Mouse (Mus musculus): ENCODE measurements around the gene Bank1. TPM values are rescaled to one million over a fixed set of nuclear protein-coding genes. Genes with fewer than 3 reads are reported as not detected.

The Bank1 gene
- polyA plus RNA-seq (2014; fragmentation: Nextera tagmentation; extraction: Ambion mirVana) = 0.08 and 0.22 TPM in 2 replicates

- Histone ChIP-seq H3K9me3 (replicated peaks; ENCODE audit: control insufficient read depth, low read length) (no peaks in the 10 kb centered on the region), H3K36me3 (replicated peaks; ENCODE audit: control insufficient read depth, insufficient read depth, low read depth, low read length) (no peaks in the 10 kb centered on the region), H3K4me1 (ENCODE audit: control insufficient read depth, insufficient read depth, low read length) (no peaks in the 10 kb centered on the region), H3K27me3 (ENCODE audit: control insufficient read depth, insufficient read depth, low read length) (no peaks in the 10 kb centered on the region), H3K4me2 (ENCODE audit: low read depth, low read length) (no peak within 1 kb of the TSS), H3K4me3 (ENCODE audit: low read depth, low read length) (no peak within 1 kb of the TSS), H3K9ac (replicated peaks; ENCODE audit: low read length) (no peak within 1 kb of the TSS), H3K27ac (replicated peaks; ENCODE audit: low read depth, low read length) (no peak within 1 kb of the TSS)
- 63% methylated on average over 5 of the region's 5 CpGs for WGBS
- ATAC-seq (replicated peaks; ENCODE audit: insufficient number of reproducible peaks, low FRiP score, low TSS enrichment, low read depth) (no peak), DNase-seq (ENCODE audit: low spot score) (no peak)
Measured at GRCm38 (mm10) chr3:136325783-136326182, at the start of gene Bank1. Bank1 (minus strand) TSS chr3:136326066.

GRCm38 (mm10) chr3:136369916-136370315 lies 44.0 kb upstream of the Bank1 start:
- ATAC-seq (replicated peaks; ENCODE audit: insufficient number of reproducible peaks, low FRiP score, low TSS enrichment, low read depth) = no peak
- no peaks in the 10 kb centered on the region for H3K4me1 ChIP-seq (ENCODE audit: control insufficient read depth, insufficient read depth, low read length)
- DNase-seq (ENCODE audit: low spot score) = no peak
- no peaks in the 10 kb centered on the region for H3K27me3 ChIP-seq (ENCODE audit: control insufficient read depth, insufficient read depth, low read length)
- H3K9me3 ChIP-seq (replicated peaks; ENCODE audit: control insufficient read depth, low read length) = no peaks in the 10 kb centered on the region
- no peak overlapping the region for H3K9ac ChIP-seq (replicated peaks; ENCODE audit: low read length)
- H3K4me2 ChIP-seq (ENCODE audit: low read depth, low read length) = no peak overlapping the region
- WGBS = 77% methylated on average over 11 of the region's 11 CpGs
- H3K36me3 ChIP-seq (replicated peaks; ENCODE audit: control insufficient read depth, insufficient read depth, low read depth, low read length) = no peaks in the 10 kb centered on the region
- H3K27ac ChIP-seq (replicated peaks; ENCODE audit: low read depth, low read length) = no peak overlapping the region
- H3K4me3 ChIP-seq (ENCODE audit: low read depth, low read length) = no peak overlapping the region

- H3K9me3 ChIP-seq (replicated peaks; ENCODE audit: control insufficient read depth, low read length) = no peaks in the 10 kb centered on the region
- no peak overlapping the region for H3K4me3 ChIP-seq (ENCODE audit: low read depth, low read length)
- no peak overlapping the region for H3K4me2 ChIP-seq (ENCODE audit: low read depth, low read length)
- no peaks in the 10 kb centered on the region for H3K27me3 ChIP-seq (ENCODE audit: control insufficient read depth, insufficient read depth, low read length)
- ATAC-seq (replicated peaks; ENCODE audit: insufficient number of reproducible peaks, low FRiP score, low TSS enrichment, low read depth) (no peak), DNase-seq (ENCODE audit: low spot score) (no peak)
- WGBS = 85% methylated on average over 9 of the region's 9 CpGs
- H3K9ac ChIP-seq (replicated peaks; ENCODE audit: low read length) = no peak overlapping the region
- H3K4me1 ChIP-seq (ENCODE audit: control insufficient read depth, insufficient read depth, low read length) = no peaks in the 10 kb centered on the region
- H3K27ac ChIP-seq (replicated peaks; ENCODE audit: low read depth, low read length) = no peak overlapping the region
- H3K36me3 ChIP-seq (replicated peaks; ENCODE audit: control insufficient read depth, insufficient read depth, low read depth, low read length) = no peaks in the 10 kb centered on the region
Measured at GRCm38 (mm10) chr3:136369466-136369865, 43.6 kb upstream of the Bank1 start.

GRCm38 (mm10) chr3:136368505-136368999 lies 42.7 kb upstream of the Bank1 start:
- Histone ChIP-seq H3K9ac (replicated peaks; ENCODE audit: low read length) (no peak overlapping the region), H3K4me3 (ENCODE audit: low read depth, low read length) (no peak overlapping the region), H3K36me3 (replicated peaks; ENCODE audit: control insufficient read depth, insufficient read depth, low read depth, low read length) (no peaks in the 10 kb centered on the region), H3K4me1 (ENCODE audit: control insufficient read depth, insufficient read depth, low read length) (no peaks in the 10 kb centered on the region), H3K27ac (replicated peaks; ENCODE audit: low read depth, low read length) (no peak overlapping the region), H3K27me3 (ENCODE audit: control insufficient read depth, insufficient read depth, low read length) (no peaks in the 10 kb centered on the region), H3K9me3 (replicated peaks; ENCODE audit: control insufficient read depth, low read length) (no peaks in the 10 kb centered on the region), H3K4me2 (ENCODE audit: low read depth, low read length) (no peak overlapping the region)
- ATAC-seq (replicated peaks; ENCODE audit: insufficient number of reproducible peaks, low FRiP score, low TSS enrichment, low read depth) (no peak), DNase-seq (ENCODE audit: low spot score) (no peak)
- 86% methylated on average over 4 of the region's 4 CpGs for WGBS

- no peak overlapping the region for H3K27ac ChIP-seq (replicated peaks; ENCODE audit: low read depth, low read length)
- no peaks in the 10 kb centered on the region for H3K36me3 ChIP-seq (replicated peaks; ENCODE audit: control insufficient read depth, insufficient read depth, low read depth, low read length)
- no peak for DNase-seq (ENCODE audit: low spot score)
- no peak overlapping the region for H3K4me3 ChIP-seq (ENCODE audit: low read depth, low read length)
- ATAC-seq (replicated peaks; ENCODE audit: insufficient number of reproducible peaks, low FRiP score, low TSS enrichment, low read depth) = no peak
- 79% methylated on average over 7 of the region's 7 CpGs for WGBS
- H3K4me1 ChIP-seq (ENCODE audit: control insufficient read depth, insufficient read depth, low read length) = no peaks in the 10 kb centered on the region
- no peaks in the 10 kb centered on the region for H3K9me3 ChIP-seq (replicated peaks; ENCODE audit: control insufficient read depth, low read length)
- no peak overlapping the region for H3K4me2 ChIP-seq (ENCODE audit: low read depth, low read length)
- H3K27me3 ChIP-seq (ENCODE audit: control insufficient read depth, insufficient read depth, low read length) = no peaks in the 10 kb centered on the region
- no peak overlapping the region for H3K9ac ChIP-seq (replicated peaks; ENCODE audit: low read length)
Measured at GRCm38 (mm10) chr3:136349690-136350089, 23.8 kb upstream of the Bank1 start.

- H3K4me1 ChIP-seq (ENCODE audit: control insufficient read depth, insufficient read depth, low read length) = no peaks in the 10 kb centered on the region
- WGBS = 59% methylated on average over 1 of the region's 1 CpGs
- no peak overlapping the region for H3K4me2 ChIP-seq (ENCODE audit: low read depth, low read length)
- H3K9me3 ChIP-seq (replicated peaks; ENCODE audit: control insufficient read depth, low read length) = no peaks in the 10 kb centered on the region
- DNase-seq (ENCODE audit: low spot score) (no peak), ATAC-seq (replicated peaks; ENCODE audit: insufficient number of reproducible peaks, low FRiP score, low TSS enrichment, low read depth) (no peak)
- H3K27me3 ChIP-seq (ENCODE audit: control insufficient read depth, insufficient read depth, low read length) = no peaks in the 10 kb centered on the region
- no peak overlapping the region for H3K9ac ChIP-seq (replicated peaks; ENCODE audit: low read length)
- H3K27ac ChIP-seq (replicated peaks; ENCODE audit: low read depth, low read length) = no peak overlapping the region
- no peaks in the 10 kb centered on the region for H3K36me3 ChIP-seq (replicated peaks; ENCODE audit: control insufficient read depth, insufficient read depth, low read depth, low read length)
- H3K4me3 ChIP-seq (ENCODE audit: low read depth, low read length) = no peak overlapping the region
Measured at GRCm38 (mm10) chr3:136348611-136349010, 22.7 kb upstream of the Bank1 start.

GRCm38 (mm10) chr3:136347277-136347676 lies 21.4 kb upstream of the Bank1 start:
- no peak overlapping the region for H3K4me3 ChIP-seq (ENCODE audit: low read depth, low read length)
- no peaks in the 10 kb centered on the region for H3K4me1 ChIP-seq (ENCODE audit: control insufficient read depth, insufficient read depth, low read length)
- no peaks in the 10 kb centered on the region for H3K27me3 ChIP-seq (ENCODE audit: control insufficient read depth, insufficient read depth, low read length)
- no peak overlapping the region for H3K9ac ChIP-seq (replicated peaks; ENCODE audit: low read length)
- no peaks in the 10 kb centered on the region for H3K9me3 ChIP-seq (replicated peaks; ENCODE audit: control insufficient read depth, low read length)
- H3K27ac ChIP-seq (replicated peaks; ENCODE audit: low read depth, low read length) = no peak overlapping the region
- H3K4me2 ChIP-seq (ENCODE audit: low read depth, low read length) = no peak overlapping the region
- no peaks in the 10 kb centered on the region for H3K36me3 ChIP-seq (replicated peaks; ENCODE audit: control insufficient read depth, insufficient read depth, low read depth, low read length)
- DNase-seq (ENCODE audit: low spot score) (no peak), ATAC-seq (replicated peaks; ENCODE audit: insufficient number of reproducible peaks, low FRiP score, low TSS enrichment, low read depth) (no peak)
- WGBS = 89% methylated on average over 1 of the region's 1 CpGs

- Histone ChIP-seq H3K27ac (replicated peaks; ENCODE audit: low read depth, low read length) (no peak overlapping the region), H3K4me1 (ENCODE audit: control insufficient read depth, insufficient read depth, low read length) (no peaks in the 10 kb centered on the region), H3K4me2 (ENCODE audit: low read depth, low read length) (no peak overlapping the region), H3K4me3 (ENCODE audit: low read depth, low read length) (no peak overlapping the region), H3K27me3 (ENCODE audit: control insufficient read depth, insufficient read depth, low read length) (no peaks in the 10 kb centered on the region), H3K36me3 (replicated peaks; ENCODE audit: control insufficient read depth, insufficient read depth, low read depth, low read length) (no peaks in the 10 kb centered on the region), H3K9ac (replicated peaks; ENCODE audit: low read length) (no peak overlapping the region), H3K9me3 (replicated peaks; ENCODE audit: control insufficient read depth, low read length) (no peaks in the 10 kb centered on the region)
- DNase-seq (ENCODE audit: low spot score) (no peak), ATAC-seq (replicated peaks; ENCODE audit: insufficient number of reproducible peaks, low FRiP score, low TSS enrichment, low read depth) (no peak)
- 88% methylated on average over 2 of the region's 2 CpGs for WGBS
Measured at GRCm38 (mm10) chr3:136341911-136342310, 16.0 kb upstream of the Bank1 start.

Measured in embryonic facial prominence, embryonic 11.5 days (tissue).